Mouse (Mus musculus) neural tube, embryonic 11.5 days (tissue): ENCODE data around the gene Zfp599. TPM values are rescaled to one million over a fixed set of nuclear protein-coding genes. Genes with fewer than 3 reads are reported as not detected.

ENCODE experiments used
- ATAC-seq: fragments of 200-750 bp; cut with Nextera tagmentation; 2 replicates; pipeline ENCODE4 v1.8.0; 2017; ENCODE audit warnings: moderate number of reproducible peaks, mild to moderate bottlenecking, moderate TSS enrichment, moderate library complexity; ENCODE audit not compliant: insufficient read depth, low FRiP score, low TSS enrichment
- DNase-seq: peaks from one replicate; pipeline ENCODE4 v3.0.0-alpha.2; 2015; ENCODE audit warnings: low spot score
- H3K27ac ChIP-seq: fragments of 300-500 bp; sonication (generic); 2 replicates; pipeline ENCODE4 v1.5.1; 2014; ENCODE audit warnings: low read depth, mild to moderate bottlenecking, low read length
- H3K27me3 ChIP-seq: fragments of 300-500 bp; sonication (generic); 2 replicates; pipeline ENCODE4 v1.6.1; 2014; ENCODE audit warnings: mild to moderate bottlenecking, low read length, mixed read lengths; ENCODE audit not compliant: control insufficient read depth, insufficient read depth
- H3K36me3 ChIP-seq: fragments of 300-500 bp; sonication (generic); 2 replicates; pipeline ENCODE4 v1.6.1; 2014; ENCODE audit warnings: mild to moderate bottlenecking, low read length, moderate library complexity, mixed read lengths; ENCODE audit not compliant: control insufficient read depth, insufficient read depth
- H3K4me1 ChIP-seq: fragments of 300-500 bp; sonication (generic); 2 replicates; pipeline ENCODE4 v1.6.1; 2014; ENCODE audit warnings: low read length, mixed read lengths; ENCODE audit not compliant: control insufficient read depth, insufficient read depth
- H3K4me2 ChIP-seq: fragments of 300-500 bp; sonication (generic); 2 replicates; pipeline ENCODE4 v1.6.1; 2014; ENCODE audit warnings: low read depth, mild to moderate bottlenecking, moderate library complexity
- H3K4me3 ChIP-seq: fragments of 300-500 bp; sonication (generic); 2 replicates; pipeline ENCODE4 v1.5.1; 2014; ENCODE audit warnings: low read depth, low read length
- H3K9ac ChIP-seq: fragments of 300-500 bp; sonication (generic); 2 replicates; pipeline ENCODE4 v1.6.1; 2014; ENCODE audit warnings: mild to moderate bottlenecking, low read length
- H3K9me3 ChIP-seq: fragments of 300-500 bp; sonication (generic); 2 replicates; pipeline ENCODE4 v1.6.1; 2016; ENCODE audit warnings: low read length; ENCODE audit not compliant: control insufficient read depth
- WGBS: fragments of 180-500 bp; shearing (Covaris S2); extraction: QIAGEN DNeasy Blood & Tissue Kit; methylation state at CpG from one replicate; pipeline ENCODE4 v1.1.7; 2014; 5-methylcytosine and 5-hydroxymethylcytosine counted together
- polyA plus RNA-seq: library from polyadenylated mRNA; unstranded; fragments of >200 nt; fragmentation: Nextera tagmentation; extraction: Ambion mirVana; gene quantifications from 2 replicates; pipeline ENCODE4 v1.2.1, GENCODE M21; 2014

Zfp599 gene
- polyA plus RNA-seq, 1 experiment from 2014 or later = 6.4 TPM

GRCm38 (mm10) chr9:22261594-22261993, 1.9 kb upstream of the Zfp599 start:
- DNase-seq (no peak), ATAC-seq (no peak)
- WGBS = 83% methylated on average over 1 of the region's 1 CpGs
- Histone ChIP-seq H3K4me1 (no peaks in the 10 kb centered on the region), H3K9ac (no peak overlapping the region), H3K9me3 (no peaks in the 10 kb centered on the region), H3K27ac (no peak overlapping the region), H3K36me3 (no peaks in the 10 kb centered on the region), H3K4me3 (no peak overlapping the region), H3K27me3 (no peaks in the 10 kb centered on the region), H3K4me2 (no peak overlapping the region)

GRCm38 (mm10) chr9:22260092-22260422, 362 bp upstream of the Zfp599 start:
- peak overlapping the region; percentile 56 for H3K4me3 ChIP-seq
- no peaks in the 10 kb centered on the region for H3K27me3 ChIP-seq
- no peak for DNase-seq
- H3K4me2 ChIP-seq = peak overlapping the region; percentile 67
- 36% methylated on average over 3 of the region's 3 CpGs for WGBS
- no peak overlapping the region for H3K9ac ChIP-seq
- no peaks in the 10 kb centered on the region for H3K4me1 ChIP-seq
- no peak for ATAC-seq
- H3K36me3 ChIP-seq = peaks cover 7% of the 10 kb centered on the region; the same call in 1 of the 2 replicates
- H3K27ac ChIP-seq = no peak overlapping the region
- peaks cover 3% of the 10 kb centered on the region; the same call in 1 of the 2 replicates for H3K9me3 ChIP-seq

GRCm38 (mm10) chr9:22258784-22259183, 911 bp downstream of the Zfp599 start:
- ATAC-seq (no peak), DNase-seq (no peak)
- no peak overlapping the region for H3K27ac ChIP-seq
- H3K4me2 ChIP-seq = peak overlapping the region; percentile 67
- H3K27me3 ChIP-seq = no peaks in the 10 kb centered on the region
- H3K9ac ChIP-seq = no peak overlapping the region; the same call in 1 of the 2 replicates
- peak overlapping the region; percentile 56 for H3K4me3 ChIP-seq
- H3K36me3 ChIP-seq = peaks cover 11% of the 10 kb centered on the region; the same call in 1 of the 2 replicates
- H3K4me1 ChIP-seq = no peaks in the 10 kb centered on the region
- peaks cover 6% of the 10 kb centered on the region; the same call in 1 of the 2 replicates for H3K9me3 ChIP-seq
- WGBS = 84% methylated on average over 8 of the region's 8 CpGs

DNA sequence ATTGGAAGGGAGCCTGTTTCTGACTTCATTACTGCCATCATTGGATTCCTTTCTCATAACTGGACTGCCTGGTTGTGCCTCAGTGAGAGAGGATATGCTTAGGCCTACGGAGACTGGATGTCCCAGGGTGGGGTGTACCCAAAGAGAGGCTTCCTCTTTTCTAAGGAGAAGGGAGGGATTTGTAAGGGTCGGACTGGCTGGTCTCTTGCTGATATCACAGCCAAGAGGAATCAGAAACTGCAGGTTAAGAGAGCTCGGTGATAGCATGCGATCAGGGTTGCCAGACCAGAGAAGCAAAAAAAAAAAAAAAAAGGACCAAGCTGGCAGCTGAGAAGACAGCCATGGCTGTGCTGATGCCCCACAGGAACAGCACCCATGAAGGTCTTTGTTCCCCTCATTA, 3.1 kb downstream of the Zfp599 start:
- WGBS = 97% methylated on average over 4 of the region's 4 CpGs
- H3K4me2 ChIP-seq = no peak overlapping the region
- no peak for DNase-seq
- no peaks in the 10 kb centered on the region for H3K27me3 ChIP-seq
- no peak overlapping the region for H3K4me3 ChIP-seq
- no peak overlapping the region for H3K9ac ChIP-seq
- no peaks in the 10 kb centered on the region for H3K4me1 ChIP-seq
- H3K9me3 ChIP-seq = peaks cover 6% of the 10 kb centered on the region; the same call in 1 of the 2 replicates
- no peak for ATAC-seq
- H3K36me3 ChIP-seq = peaks cover 14% of the 10 kb centered on the region; the same call in 1 of the 2 replicates
- H3K27ac ChIP-seq = no peak overlapping the region

GRCm38 (mm10) chr9:22244242-22244641, 15.5 kb downstream of the Zfp599 start:
- Histone ChIP-seq H3K9me3 (peaks cover 2% of the 10 kb centered on the region; the same call in 1 of the 2 replicates), H3K4me2 (no peak overlapping the region), H3K27me3 (no peaks in the 10 kb centered on the region), H3K9ac (no peak overlapping the region), H3K4me3 (no peak overlapping the region), H3K27ac (no peak overlapping the region), H3K4me1 (no peaks in the 10 kb centered on the region), H3K36me3 (peaks cover 20% of the 10 kb centered on the region)
- ATAC-seq (no peak), DNase-seq (no peak)
- whole genome bisulfite sequencing = 88% methylated on average over 2 of the region's 2 CpGs

GRCm38 (mm10) chr9:22240001-22240400, 19.7 kb downstream of the Zfp599 start:
- no peak overlapping the region for H3K9ac ChIP-seq
- no peak for ATAC-seq
- no peaks in the 10 kb centered on the region for H3K4me1 ChIP-seq
- peaks cover 2% of the 10 kb centered on the region for H3K9me3 ChIP-seq
- no peak overlapping the region for H3K27ac ChIP-seq
- no peak for DNase-seq
- 93% methylated on average over 4 of the region's 4 CpGs for WGBS
- H3K4me3 ChIP-seq = no peak overlapping the region
- no peak overlapping the region for H3K4me2 ChIP-seq
- peaks cover 7% of the 10 kb centered on the region for H3K36me3 ChIP-seq
- H3K27me3 ChIP-seq = no peaks in the 10 kb centered on the region

- no peaks in the 10 kb centered on the region for H3K9me3 ChIP-seq
- H3K9ac ChIP-seq = no peak overlapping the region
- no peaks in the 10 kb centered on the region for H3K36me3 ChIP-seq
- H3K27me3 ChIP-seq = no peaks in the 10 kb centered on the region
- no peak overlapping the region for H3K4me2 ChIP-seq
- H3K4me1 ChIP-seq = no peaks in the 10 kb centered on the region
- no peak overlapping the region for H3K27ac ChIP-seq
- no peak for ATAC-seq
- H3K4me3 ChIP-seq = no peak overlapping the region
- DNase-seq = no peak
Measured at GRCm38 (mm10) chr9:22230556-22230955, 29.1 kb downstream of the Zfp599 start.

- Histone ChIP-seq H3K9ac (no peak overlapping the region), H3K36me3 (no peaks in the 10 kb centered on the region), H3K9me3 (no peaks in the 10 kb centered on the region), H3K4me2 (no peak overlapping the region), H3K4me3 (no peak overlapping the region), H3K4me1 (no peaks in the 10 kb centered on the region), H3K27me3 (no peaks in the 10 kb centered on the region), H3K27ac (no peak overlapping the region)
- DNase-seq (no peak), ATAC-seq (no peak)
- WGBS = 91% methylated on average over 3 of the region's 3 CpGs
Measured at GRCm38 (mm10) chr9:22230061-22230460, 29.6 kb downstream of the Zfp599 start.

DNA sequence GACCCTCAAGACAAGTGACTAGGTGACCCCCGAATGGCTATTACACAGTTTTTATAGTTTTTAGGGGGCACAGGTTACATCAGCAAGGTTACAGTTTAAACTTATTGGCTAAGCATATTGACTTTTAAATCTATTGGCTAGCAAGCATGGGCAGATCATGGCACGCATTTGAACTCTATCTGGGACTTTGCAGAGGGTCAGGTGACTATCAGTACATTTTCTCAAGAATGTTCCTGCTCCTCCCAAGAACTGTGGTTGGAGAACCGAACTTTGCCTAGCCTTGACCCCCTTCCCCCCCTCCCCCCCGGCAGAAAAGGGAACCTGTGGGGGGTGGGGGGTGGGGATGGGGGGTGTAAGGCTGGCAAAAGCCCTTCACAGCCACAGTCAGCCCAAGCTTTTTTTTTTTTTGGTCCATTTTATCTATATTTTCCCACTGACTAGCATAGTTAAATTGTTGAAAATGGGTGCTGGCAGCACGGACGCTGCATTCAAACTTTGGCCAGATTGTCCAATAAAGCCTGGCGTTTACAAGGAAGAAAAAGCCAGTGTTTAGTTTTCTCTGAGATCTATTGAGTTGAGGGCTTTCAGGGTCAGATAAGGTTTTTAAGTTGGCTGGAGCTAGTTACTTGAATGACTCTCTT, 30.2 kb downstream of the Zfp599 start:
- H3K27ac ChIP-seq = no peak overlapping the region
- WGBS = 82% methylated on average over 7 of the region's 7 CpGs
- H3K4me3 ChIP-seq = no peak overlapping the region
- no peaks in the 10 kb centered on the region for H3K27me3 ChIP-seq
- H3K9ac ChIP-seq = no peak overlapping the region
- no peaks in the 10 kb centered on the region for H3K36me3 ChIP-seq
- H3K9me3 ChIP-seq = no peaks in the 10 kb centered on the region
- H3K4me1 ChIP-seq = no peaks in the 10 kb centered on the region
- ATAC-seq (no peak), DNase-seq (no peak)
- H3K4me2 ChIP-seq = no peak overlapping the region
